Mouse (Mus musculus): ENCODE measurements at regions not wholly inside any gene's neighbourhood (a gene's known extent, or its start where the extent isn't known, plus 50 kb on each side); places are given as distances from the start of the nearest gene placed in this dataset.
"Not testable (repeated sequence)": the region's sequence is repeated elsewhere in the genome, so short reads cannot be mapped to it uniquely, and the experiment has no call there.

- no peak for DNase-seq (ENCODE audit: low read depth, low spot score)
Measured at GRCm38 (mm10) chr12:109749256-109749655, 149.1 kb upstream of the Rtl1 start.

DNA sequence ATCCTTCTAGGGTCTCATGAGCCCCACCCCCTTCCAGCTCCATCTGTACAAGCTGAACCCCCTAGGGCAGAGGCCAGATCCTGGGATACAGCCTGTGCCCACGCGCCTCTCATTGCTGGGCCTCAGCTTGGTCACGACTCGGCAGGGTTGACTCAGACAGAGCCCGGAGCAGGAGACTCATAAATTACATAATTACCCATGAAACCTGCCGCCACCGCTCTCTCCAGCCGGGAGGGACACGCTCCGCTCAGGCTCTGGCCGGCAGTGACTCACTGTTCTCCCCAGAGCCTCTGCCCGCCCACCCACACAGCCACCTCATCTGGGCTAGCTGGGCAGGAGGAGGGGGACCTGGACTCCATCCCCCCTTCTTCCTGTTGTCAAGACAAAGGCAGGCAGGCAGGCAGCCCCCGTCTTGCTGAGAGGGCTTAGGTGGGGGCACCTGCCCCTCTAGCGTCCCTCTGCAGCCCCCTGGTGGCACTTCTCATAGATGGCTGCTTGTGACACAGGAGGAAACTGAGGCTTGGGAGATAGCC, 149.6 kb upstream of the Rtl1 start:
- peak; percentile 47 for DNase-seq (ENCODE audit: low read depth, low spot score)

- no peak for DNase-seq (ENCODE audit: low read depth, low spot score)
Measured at GRCm38 (mm10) chr12:109754986-109755385, 154.9 kb upstream of the Rtl1 start.

DNA sequence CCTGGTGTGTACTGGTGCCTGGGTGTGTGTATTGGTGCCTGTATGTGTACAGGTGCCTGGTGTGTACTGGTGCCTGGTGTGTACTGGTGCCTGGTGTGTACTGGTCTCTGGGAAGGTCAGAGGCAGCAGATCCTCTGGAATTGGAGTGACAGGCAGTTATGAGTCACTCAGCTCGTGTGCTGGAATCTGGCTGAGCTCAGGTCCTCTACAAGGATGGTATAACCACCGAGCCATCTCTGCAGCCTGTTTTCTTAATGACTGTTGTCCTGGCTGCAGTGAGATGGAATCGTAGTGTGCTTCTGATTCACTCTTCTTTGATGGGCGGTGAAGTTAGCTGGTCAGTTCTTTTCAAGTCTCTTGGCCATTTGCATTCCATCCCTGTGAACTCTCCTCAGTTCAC, 164.2 kb upstream of the Rtl1 start:
- DNase-seq (ENCODE audit: low read depth, low spot score) = no peak

DNA sequence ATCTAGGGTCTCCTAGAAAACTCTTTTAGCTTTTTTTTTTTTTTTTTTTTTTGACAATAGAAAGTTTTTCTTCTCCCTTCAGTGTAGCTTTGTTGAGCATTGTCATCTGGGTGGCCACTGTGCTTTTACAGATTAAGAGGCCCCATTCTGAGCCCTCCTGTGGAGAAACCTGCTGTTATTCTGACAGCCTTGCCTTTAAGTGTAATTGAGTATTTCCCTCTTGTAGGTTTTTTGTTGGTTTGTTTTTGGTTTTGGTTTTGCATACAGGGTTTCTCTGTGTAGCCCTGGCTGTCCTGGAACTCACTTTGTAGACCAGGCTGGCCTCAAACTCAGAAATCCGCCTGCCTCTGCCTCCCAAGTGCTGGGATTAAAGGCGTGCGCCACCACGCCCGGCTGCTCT, 166.5 kb upstream of the Rtl1 start:
- DNase-seq (ENCODE audit: low read depth, low spot score) = not testable (repeated sequence)

DNA sequence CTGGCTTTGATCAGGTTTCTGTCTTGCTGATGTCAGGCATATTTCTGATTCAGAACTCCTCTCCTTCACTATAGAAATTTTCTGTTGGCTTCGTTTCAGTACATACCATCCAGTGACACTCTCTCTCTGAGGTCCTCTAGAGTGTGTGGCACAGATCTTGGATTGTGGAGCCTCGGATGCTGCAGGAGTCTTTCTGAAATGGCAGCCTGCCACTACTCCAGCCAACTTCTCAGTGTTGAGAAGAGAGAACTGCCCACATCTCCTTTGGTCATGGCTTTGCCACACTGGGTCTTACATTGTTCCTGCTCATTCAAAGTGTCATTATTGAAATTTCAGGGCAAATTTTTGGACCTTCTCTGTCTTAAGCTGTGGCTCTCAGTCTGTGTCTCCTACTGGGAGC, 172.4 kb upstream of the Rtl1 start:
- DNase-seq (ENCODE audit: low read depth, low spot score) = no peak

DNA sequence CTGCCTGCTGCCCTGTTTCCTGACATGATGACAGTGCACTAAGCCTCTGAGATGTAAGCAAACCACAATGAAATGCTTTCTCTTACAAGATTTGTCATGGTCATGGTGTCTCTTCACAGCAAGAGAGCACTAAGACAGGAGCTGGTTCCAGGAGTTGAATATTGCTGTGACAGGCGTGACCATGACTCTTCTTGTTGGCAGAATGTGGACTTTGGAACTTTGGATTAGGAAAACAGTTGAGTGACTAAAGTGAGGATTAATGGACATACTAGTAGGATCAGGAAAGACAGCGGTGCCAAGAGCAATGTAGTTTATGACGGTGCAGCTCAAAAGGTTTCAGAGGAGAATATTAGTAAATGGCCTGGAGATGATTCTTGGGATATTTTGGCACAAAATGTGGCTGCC, 173.8 kb upstream of the Rtl1 start:
- DNase-seq (ENCODE audit: low read depth, low spot score) = no peak

- DNase-seq (ENCODE audit: low read depth, low spot score) = no peak
Measured at GRCm38 (mm10) chr12:109798846-109799245, 198.7 kb upstream of the Rtl1 start.

GRCm38 (mm10) chr12:109799395-109799794, 199.3 kb upstream of the Rtl1 start:
- no peak for DNase-seq (ENCODE audit: low read depth, low spot score)

GRCm38 (mm10) chr12:109827241-109827915, 227.2 kb upstream of the Rtl1 start:
- no peak for DNase-seq (ENCODE audit: low read depth, low spot score)

- peak; percentile 21 for DNase-seq (ENCODE audit: low read depth, low spot score)
Measured at GRCm38 (mm10) chr12:109830303-109831020, 230.3 kb upstream of the Rtl1 start.

- no peak for DNase-seq (ENCODE audit: low read depth, low spot score)
Measured at GRCm38 (mm10) chr12:109832964-109833363, 232.8 kb upstream of the Rtl1 start.

- no peak for DNase-seq (ENCODE audit: low read depth, low spot score)
Measured at GRCm38 (mm10) chr12:109836521-109836920, 236.4 kb upstream of the Rtl1 start.

GRCm38 (mm10) chr12:109839126-109839587, 239.0 kb upstream of the Rtl1 start:
- DNase-seq (ENCODE audit: low read depth, low spot score) = no peak

DNA sequence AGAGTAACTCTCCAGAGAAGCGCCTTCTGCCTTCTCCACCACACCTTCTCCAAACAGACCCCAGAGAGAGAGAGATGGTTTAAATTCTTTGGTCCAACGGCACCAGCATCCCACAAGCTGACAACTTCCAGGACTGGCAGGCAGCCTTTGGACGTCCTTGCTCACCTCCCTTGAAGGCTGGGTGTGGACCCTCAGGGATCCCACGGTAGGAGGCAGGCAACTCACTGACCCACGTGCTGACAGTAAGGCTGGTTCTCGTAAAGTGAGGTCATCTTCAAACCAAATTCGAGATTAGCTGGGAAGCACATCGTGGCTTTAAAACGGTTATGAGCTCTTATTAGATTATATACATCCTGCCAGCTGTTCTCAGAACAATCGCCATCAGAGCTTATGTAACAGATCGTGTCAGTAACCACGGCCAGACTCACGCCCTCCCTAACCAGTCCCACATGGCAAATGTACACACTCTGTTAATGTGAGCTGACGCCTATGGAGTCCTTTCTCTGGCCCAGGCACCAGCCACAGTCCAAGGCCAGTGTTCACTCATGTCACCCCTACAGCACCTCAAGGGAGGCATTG, 239.9 kb upstream of the Rtl1 start:
- DNase-seq (ENCODE audit: low read depth, low spot score) = no peak

- no peak for DNase-seq (ENCODE audit: low read depth, low spot score)
Measured at GRCm38 (mm10) chr12:109844723-109845601, 244.8 kb upstream of the Rtl1 start.

GRCm38 (mm10) chr12:109845602-109845906, 245.4 kb upstream of the Rtl1 start:
- no peak for DNase-seq (ENCODE audit: low read depth, low spot score)

DNA sequence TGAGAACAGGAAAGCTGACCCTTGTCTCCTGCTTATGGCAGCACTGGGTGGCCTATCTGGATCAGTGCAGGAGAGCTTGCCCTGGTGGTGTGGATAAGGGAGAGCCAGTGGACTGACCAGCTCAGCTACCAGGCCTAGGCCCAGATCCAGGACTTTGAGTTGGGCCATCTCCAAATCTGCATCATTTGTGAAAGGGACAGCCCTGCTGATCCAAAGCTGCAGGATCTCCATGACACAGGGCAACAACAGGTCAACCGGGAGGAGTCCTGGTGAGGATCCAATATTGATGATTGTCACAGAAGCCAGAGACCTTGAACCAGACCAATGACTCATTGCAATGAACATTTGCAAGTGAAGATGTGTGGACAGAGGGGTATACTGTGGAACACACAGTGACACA, 256.2 kb upstream of the Rtl1 start:
- no peak for DNase-seq (ENCODE audit: low read depth, low spot score)

DNA sequence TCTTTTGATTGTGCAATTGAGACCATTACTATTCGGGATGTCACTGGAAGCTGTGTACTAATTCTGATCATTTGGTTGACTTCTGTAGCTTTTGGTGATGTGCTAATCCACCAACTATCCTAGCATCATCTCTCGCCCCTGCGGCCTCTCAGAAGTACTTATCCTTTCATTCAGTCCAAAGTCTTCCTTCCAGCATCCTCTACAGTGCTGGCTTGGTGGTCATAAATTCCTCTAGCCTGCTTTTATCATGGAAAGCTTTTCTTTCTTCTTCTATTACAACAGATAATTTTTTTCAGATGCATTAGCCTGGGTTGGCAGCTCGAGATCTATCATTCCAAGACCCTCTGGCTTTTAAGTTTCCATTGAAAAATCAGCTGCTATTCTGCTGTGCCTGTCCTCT, 257.6 kb upstream of the Rtl1 start:
- DNase-seq (ENCODE audit: low read depth, low spot score) = no peak

- DNase-seq (ENCODE audit: low read depth, low spot score) = no peak
Measured at GRCm38 (mm10) chr12:109864826-109865225, 264.7 kb upstream of the Rtl1 start.

GRCm38 (mm10) chr12:109871021-109871420, 270.9 kb upstream of the Rtl1 start:
- no peak for DNase-seq (ENCODE audit: low read depth, low spot score)

GRCm38 (mm10) chr12:109874466-109874865, 274.3 kb upstream of the Rtl1 start:
- DNase-seq (ENCODE audit: low read depth, low spot score) = no peak

All from ES-CJ7 (cell line).